Mouse (Mus musculus) spleen, adult 2 months (tissue): ENCODE results near the gene Dis3.

ENCODE experiments used
- CTCF ChIP-seq: fragments of 200-500 bp; IDR thresholded peaks from 2 replicates; pipeline ENCODE4 v1.5.1; 2011; ENCODE audit warnings: mild to moderate bottlenecking, inconsistent platforms; ENCODE audit not compliant: insufficient read depth, insufficient read length, insufficient replicate concordance; ENCODE audit errors: extremely low read depth
- POLR2A ChIP-seq: fragments of 200-500 bp; IDR thresholded peaks from 2 replicates; pipeline ENCODE4 v1.6.1; 2011; ENCODE audit warnings: low read depth, low read length, inconsistent platforms

- TF ChIP-seq CTCF, result no peak
- no peak for TF ChIP-seq POLR2A
These were observed 36.2 kb upstream of the Dis3 start for GRCm38 (mm10) chr14:99135761-99136160.
